In genomic region chr1:59584656-59585410, GRCm38 (mm10) we compare ENCODE assay signal across 8 mouse cellular contexts.
A peak's percentile ranks its signal among the peaks of the same experiment; 100 is the strongest.
DNase-seq lines count a peak whose midpoint lies in the region; ATAC-seq and TF ChIP-seq lines count a peak whose summit lies in the region.

No protein-coding gene starts in this region.

- 8% methylated on average over 18 of the region's 18 CpGs for WGBS in embryonic facial prominence, embryonic 10.5 days
- WGBS in heart, embryonic 10.5 days, result 11% methylated on average over 18 of the region's 18 CpGs
- WGBS in liver, embryonic 14.5 days (ENCODE audit: insufficient replicate concordance), result 15% methylated on average over 18 of the region's 18 CpGs
- WGBS in stomach, embryonic 16.5 days, result 21% methylated on average over 18 of the region's 18 CpGs

- no peak overlapping the region for H3K27ac ChIP-seq in embryonic facial prominence, embryonic 10.5 days (replicated peaks)
- no peak overlapping the region for H3K27ac ChIP-seq in heart, embryonic 10.5 days
- H3K27ac ChIP-seq in liver, embryonic 14.5 days, result no peak overlapping the region
- H3K27ac ChIP-seq in stomach, embryonic 16.5 days (ENCODE audit: low read length), result no peak overlapping the region

- H3K4me2 ChIP-seq in liver, embryonic 14.5 days (ENCODE audit: low read depth), result peak overlapping the region; percentile 42
- peak overlapping the region; percentile 52 for H3K4me2 ChIP-seq in stomach, embryonic 16.5 days (ENCODE audit: low read depth, low read length)

- no peaks in the 10 kb centered on the region for H3K9me3 ChIP-seq in embryonic facial prominence, embryonic 10.5 days
- no peaks in the 10 kb centered on the region for H3K9me3 ChIP-seq in heart, embryonic 10.5 days
- no peaks in the 10 kb centered on the region for H3K9me3 ChIP-seq in liver, embryonic 14.5 days (ENCODE audit: control insufficient read depth, low read length)
- H3K9me3 ChIP-seq in stomach, embryonic 16.5 days (replicated peaks; ENCODE audit: control insufficient read depth, low read length), result no peaks in the 10 kb centered on the region

- TF ChIP-seq CTCF in liver, embryonic 14.5 days (IDR thresholded peaks at IDR 0.05; ENCODE audit: low read depth), result peak; percentile 84

- no peak overlapping the region for H3K9ac ChIP-seq in liver, embryonic 14.5 days (replicated peaks)
- H3K9ac ChIP-seq in stomach, embryonic 16.5 days (ENCODE audit: low read length), result peak overlapping the region; percentile 51; the same call in 1 of the 2 replicates

- DNase-seq in 3134 (ENCODE audit: extremely low read depth, insufficient read length, low spot score), result peak; percentile 43
- DNase-seq in adrenal gland, adult 8-10 months, result peak; percentile 33
- DNase-seq in embryonic facial prominence, embryonic 10.5 days (ENCODE audit: low spot score), result peak; percentile 86
- DNase-seq in heart, embryonic 10.5 days (ENCODE audit: low spot score), result peak; percentile 87
- DNase-seq in kidney, adult 9 months, result peak; percentile 57
- DNase-seq in liver, embryonic 14.5 days (ENCODE audit: low read depth in 3 of 3, low spot score in 3 of 3), result peak in 1 of 3 experiments; percentile 22
- peak; percentile 42 to 56 for DNase-seq in natural killer cell, adult 2 months (ENCODE audit: low spot score in 2 of 2)

- no peaks in the 10 kb centered on the region for H3K36me3 ChIP-seq in embryonic facial prominence, embryonic 10.5 days (replicated peaks)
- H3K36me3 ChIP-seq in heart, embryonic 10.5 days, result no peaks in the 10 kb centered on the region
- H3K36me3 ChIP-seq in liver, embryonic 14.5 days (replicated peaks; ENCODE audit: control insufficient read depth, insufficient read depth, low read depth), result no peaks in the 10 kb centered on the region
- no peaks in the 10 kb centered on the region for H3K36me3 ChIP-seq in stomach, embryonic 16.5 days (ENCODE audit: control insufficient read depth, insufficient read depth, low read length)

- no peak for ATAC-seq in liver, embryonic 14.5 days (ENCODE audit: insufficient read depth)
- no peak for ATAC-seq in stomach, embryonic 16.5 days (ENCODE audit: insufficient read depth, low FRiP score)

- H3K4me1 ChIP-seq in embryonic facial prominence, embryonic 10.5 days, result peaks cover 25% of the 10 kb centered on the region
- H3K4me1 ChIP-seq in heart, embryonic 10.5 days, result peaks cover 10% of the 10 kb centered on the region
- H3K4me1 ChIP-seq in liver, embryonic 14.5 days (replicated peaks; ENCODE audit: control insufficient read depth in 2 of 2, insufficient read depth in 2 of 2, low read length in 1 of 2), result peaks cover 0 to 2% of the 10 kb centered on the region in 2 experiments; a peak in 1 of 4 replicates
- peaks cover 12% of the 10 kb centered on the region for H3K4me1 ChIP-seq in stomach, embryonic 16.5 days (ENCODE audit: control insufficient read depth, insufficient read depth, low read length)

- peak overlapping the region; percentile 30; the same call in 1 of the 2 replicates for H3K4me3 ChIP-seq in embryonic facial prominence, embryonic 10.5 days
- H3K4me3 ChIP-seq in heart, embryonic 10.5 days, result no peak overlapping the region
- peak overlapping the region in 1 of 2 experiments; percentile 27; a peak in 1 of 4 replicates for H3K4me3 ChIP-seq in liver, embryonic 14.5 days (ENCODE audit: insufficient read depth in 1 of 2, low read depth in 2 of 2, low read length in 2 of 2)
- H3K4me3 ChIP-seq in stomach, embryonic 16.5 days (replicated peaks; ENCODE audit: low read length), result no peak overlapping the region; the same call in 1 of the 2 replicates

- H3K27me3 ChIP-seq in embryonic facial prominence, embryonic 10.5 days (replicated peaks; ENCODE audit: low read depth, poor library complexity, severe bottlenecking), result peaks cover 28% of the 10 kb centered on the region
- H3K27me3 ChIP-seq in heart, embryonic 10.5 days (ENCODE audit: insufficient read depth, poor library complexity, severe bottlenecking), result peaks cover 46% of the 10 kb centered on the region
- no peaks in the 10 kb centered on the region for H3K27me3 ChIP-seq in liver, embryonic 14.5 days (ENCODE audit: control insufficient read depth, insufficient read depth, low read length)
- no peaks in the 10 kb centered on the region for H3K27me3 ChIP-seq in stomach, embryonic 16.5 days (ENCODE audit: control insufficient read depth, insufficient read depth, low read length)

- TF ChIP-seq EP300 in liver, embryonic 14.5 days (IDR thresholded peaks at IDR 0.05; ENCODE audit: low read depth), result no peak
